ENCODE assay signal across 19 mouse cellular contexts in the genomic region with DNA sequence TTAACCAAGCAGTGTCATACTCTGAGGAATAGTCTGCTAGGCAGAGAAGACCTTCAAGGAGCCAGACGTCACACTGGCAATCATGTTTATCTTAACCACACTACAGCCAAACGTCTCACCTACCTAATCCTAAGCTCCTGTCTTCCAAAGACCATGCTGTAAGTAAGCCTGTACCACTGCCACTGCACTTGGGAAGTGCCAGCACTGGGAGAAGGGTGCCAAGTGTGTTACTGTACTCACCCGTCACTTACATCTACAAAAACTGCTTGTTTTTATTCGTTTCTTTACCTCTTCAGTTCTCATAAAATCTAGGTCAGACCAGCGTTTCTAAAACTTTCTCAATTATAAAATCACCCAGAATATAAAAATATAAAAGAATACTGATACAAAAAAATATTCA.
"Had no signal": no experiment of that assay in that cellular context is flagged by ENCODE, and none has a peak within 500 bp of the region (broad histone marks: within the 10 kb centered on the region; RNA-seq: fewer than 3 reads in every experiment).

No protein-coding gene starts in this region.

- H3K4me1 ChIP-seq: midbrain, embryonic 12.5 days; midbrain, embryonic 15.5 days; neural tube, embryonic 12.5 days; neural tube, embryonic 15.5 days; stomach, embryonic 15.5 days had no signal

- H3K27ac ChIP-seq: limb, embryonic 12.5 days; limb, embryonic 15.5 days; liver, embryonic 14.5 days; macrophage; midbrain, embryonic 12.5 days; midbrain, embryonic 15.5 days; neural tube, embryonic 12.5 days; neural tube, embryonic 15.5 days; stomach, embryonic 15.5 days had no signal

- DNase-seq: kidney, postnatal 10 days; kidney, postnatal 36 days; left cerebral cortex, postnatal 4 days; liver, postnatal 0 days; lung, embryonic 14.5 days; right cerebral cortex, adult 18-20 months; right cerebral cortex, postnatal 14 days; right cerebral cortex, postnatal 4 days; thymus, adult 18-20 months; thymus, postnatal 36 days had no signal

- H3K4me3 ChIP-seq: limb, embryonic 12.5 days; limb, embryonic 15.5 days; midbrain, embryonic 12.5 days; midbrain, embryonic 15.5 days; neural tube, embryonic 12.5 days; neural tube, embryonic 15.5 days; stomach, embryonic 15.5 days had no signal
